Mouse (Mus musculus): ENCODE measurements around the gene Lif. TPM values are rescaled to one million over a fixed set of nuclear protein-coding genes. Genes with fewer than 3 reads are reported as not detected.

Gene Lif
- 0.05 and 0.09 TPM in 2 replicates for polyA plus RNA-seq (2015; fragmentation: Nextera tagmentation; extraction: Ambion mirVana)

- no peaks in the 10 kb centered on the region for H3K27me3 ChIP-seq (ENCODE audit: insufficient read depth, low read length)
- H3K4me2 ChIP-seq (replicated peaks; ENCODE audit: low read depth, low read length), result no peak within 1 kb of the TSS
- ATAC-seq (ENCODE audit: low FRiP score, low TSS enrichment), result no peak
- H3K27ac ChIP-seq (ENCODE audit: low read length), result no peak within 1 kb of the TSS
- no peaks in the 10 kb centered on the region for H3K9me3 ChIP-seq (ENCODE audit: low read length)
- H3K4me3 ChIP-seq (ENCODE audit: low read length), result no peak within 1 kb of the TSS
- peaks cover 21% of the 10 kb centered on the region for H3K4me1 ChIP-seq (ENCODE audit: insufficient read depth, low read length)
- H3K9ac ChIP-seq (replicated peaks; ENCODE audit: low read length), result no peak within 1 kb of the TSS
- no peaks in the 10 kb centered on the region for H3K36me3 ChIP-seq (ENCODE audit: insufficient read depth, low read length)
- WGBS, result 57% methylated on average over 11 of the region's 11 CpGs
Measured at GRCm38 (mm10) chr11:4256846-4257607, at the start of gene Lif. Gene Lif (plus strand): TSS chr11:4257557.

GRCm38 (mm10) chr11:4207655-4208054 lies 49.7 kb upstream of the Lif start:
- H3K36me3 ChIP-seq (ENCODE audit: insufficient read depth, low read length), result peaks cover 31% of the 10 kb centered on the region
- peaks cover 16% of the 10 kb centered on the region for H3K4me1 ChIP-seq (ENCODE audit: insufficient read depth, low read length)
- no peaks in the 10 kb centered on the region for H3K27me3 ChIP-seq (ENCODE audit: insufficient read depth, low read length)
- H3K4me2 ChIP-seq (replicated peaks; ENCODE audit: low read depth, low read length), result no peak overlapping the region
- 92% methylated on average over 9 of the region's 9 CpGs for WGBS
- no peak overlapping the region for H3K9ac ChIP-seq (replicated peaks; ENCODE audit: low read length)
- no peak overlapping the region for H3K4me3 ChIP-seq (ENCODE audit: low read length)
- no peaks in the 10 kb centered on the region for H3K9me3 ChIP-seq (ENCODE audit: low read length)
- no peak for ATAC-seq (ENCODE audit: low FRiP score, low TSS enrichment)
- no peak overlapping the region for H3K27ac ChIP-seq (ENCODE audit: low read length)

- no peak overlapping the region for H3K4me2 ChIP-seq (replicated peaks; ENCODE audit: low read depth, low read length)
- peaks cover 41% of the 10 kb centered on the region for H3K36me3 ChIP-seq (ENCODE audit: insufficient read depth, low read length)
- no peak for ATAC-seq (ENCODE audit: low FRiP score, low TSS enrichment)
- no peaks in the 10 kb centered on the region for H3K27me3 ChIP-seq (ENCODE audit: insufficient read depth, low read length)
- H3K4me3 ChIP-seq (ENCODE audit: low read length), result no peak overlapping the region
- no peak overlapping the region for H3K27ac ChIP-seq (ENCODE audit: low read length)
- WGBS, result 79% methylated on average over 5 of the region's 5 CpGs
- H3K9ac ChIP-seq (replicated peaks; ENCODE audit: low read length), result no peak overlapping the region
- no peaks in the 10 kb centered on the region for H3K9me3 ChIP-seq (ENCODE audit: low read length)
- no peaks in the 10 kb centered on the region for H3K4me1 ChIP-seq (ENCODE audit: insufficient read depth, low read length)
Measured at GRCm38 (mm10) chr11:4209556-4209955, 47.8 kb upstream of the Lif start.

GRCm38 (mm10) chr11:4210786-4211185 lies 46.6 kb upstream of the Lif start:
- WGBS, result 36% methylated on average over 1 of the region's 1 CpGs
- Histone ChIP-seq H3K27ac (ENCODE audit: low read length) (no peak overlapping the region), H3K9me3 (ENCODE audit: low read length) (no peaks in the 10 kb centered on the region), H3K4me2 (replicated peaks; ENCODE audit: low read depth, low read length) (no peak overlapping the region), H3K27me3 (ENCODE audit: insufficient read depth, low read length) (no peaks in the 10 kb centered on the region), H3K4me1 (ENCODE audit: insufficient read depth, low read length) (no peaks in the 10 kb centered on the region), H3K9ac (replicated peaks; ENCODE audit: low read length) (no peak overlapping the region), H3K4me3 (ENCODE audit: low read length) (no peak overlapping the region), H3K36me3 (ENCODE audit: insufficient read depth, low read length) (peaks cover 53% of the 10 kb centered on the region)
- no peak for ATAC-seq (ENCODE audit: low FRiP score, low TSS enrichment)

GRCm38 (mm10) chr11:4213107-4213506 lies 44.2 kb upstream of the Lif start:
- Histone ChIP-seq H3K4me2 (replicated peaks; ENCODE audit: low read depth, low read length) (no peak overlapping the region), H3K27me3 (ENCODE audit: insufficient read depth, low read length) (no peaks in the 10 kb centered on the region), H3K36me3 (ENCODE audit: insufficient read depth, low read length) (peaks cover 40% of the 10 kb centered on the region), H3K9me3 (ENCODE audit: low read length) (no peaks in the 10 kb centered on the region), H3K4me3 (ENCODE audit: low read length) (no peak overlapping the region), H3K4me1 (ENCODE audit: insufficient read depth, low read length) (no peaks in the 10 kb centered on the region), H3K9ac (replicated peaks; ENCODE audit: low read length) (no peak overlapping the region), H3K27ac (ENCODE audit: low read length) (no peak overlapping the region)
- ATAC-seq (ENCODE audit: low FRiP score, low TSS enrichment), result no peak
- 63% methylated on average over 10 of the region's 10 CpGs for WGBS

- no peak overlapping the region for H3K9ac ChIP-seq (replicated peaks; ENCODE audit: low read length)
- H3K27me3 ChIP-seq (ENCODE audit: insufficient read depth, low read length), result peaks cover 6% of the 10 kb centered on the region; the same call in 1 of the 2 replicates
- H3K4me3 ChIP-seq (ENCODE audit: low read length), result no peak overlapping the region
- no peak overlapping the region for H3K4me2 ChIP-seq (replicated peaks; ENCODE audit: low read depth, low read length)
- H3K27ac ChIP-seq (ENCODE audit: low read length), result no peak overlapping the region
- peaks cover 34% of the 10 kb centered on the region for H3K36me3 ChIP-seq (ENCODE audit: insufficient read depth, low read length)
- peaks cover 12% of the 10 kb centered on the region for H3K4me1 ChIP-seq (ENCODE audit: insufficient read depth, low read length)
- ATAC-seq (ENCODE audit: low FRiP score, low TSS enrichment), result no peak
- 92% methylated on average over 14 of the region's 14 CpGs for WGBS
- no peaks in the 10 kb centered on the region for H3K9me3 ChIP-seq (ENCODE audit: low read length)
Measured at GRCm38 (mm10) chr11:4214572-4214971, 42.8 kb upstream of the Lif start.

- Histone ChIP-seq H3K36me3 (ENCODE audit: insufficient read depth, low read length) (peaks cover 31% of the 10 kb centered on the region), H3K9ac (replicated peaks; ENCODE audit: low read length) (no peak overlapping the region), H3K4me3 (ENCODE audit: low read length) (no peak overlapping the region), H3K27me3 (ENCODE audit: insufficient read depth, low read length) (peaks cover 6% of the 10 kb centered on the region; the same call in 1 of the 2 replicates), H3K27ac (ENCODE audit: low read length) (no peak overlapping the region), H3K9me3 (ENCODE audit: low read length) (no peaks in the 10 kb centered on the region), H3K4me1 (ENCODE audit: insufficient read depth, low read length) (peaks cover 12% of the 10 kb centered on the region), H3K4me2 (replicated peaks; ENCODE audit: low read depth, low read length) (no peak overlapping the region)
- 86% methylated on average over 10 of the region's 10 CpGs for WGBS
- no peak for ATAC-seq (ENCODE audit: low FRiP score, low TSS enrichment)
Measured at GRCm38 (mm10) chr11:4215061-4215460, 42.3 kb upstream of the Lif start.

GRCm38 (mm10) chr11:4216248-4217000 lies 40.9 kb upstream of the Lif start:
- no peak for ATAC-seq (ENCODE audit: low FRiP score, low TSS enrichment)
- 82% methylated on average over 9 of the region's 9 CpGs for WGBS
- Histone ChIP-seq H3K4me1 (ENCODE audit: insufficient read depth, low read length) (peaks cover 12% of the 10 kb centered on the region), H3K9ac (replicated peaks; ENCODE audit: low read length) (no peak overlapping the region), H3K36me3 (ENCODE audit: insufficient read depth, low read length) (peaks cover 24% of the 10 kb centered on the region), H3K27me3 (ENCODE audit: insufficient read depth, low read length) (peaks cover 6% of the 10 kb centered on the region; the same call in 1 of the 2 replicates), H3K4me3 (ENCODE audit: low read length) (no peak overlapping the region), H3K9me3 (ENCODE audit: low read length) (no peaks in the 10 kb centered on the region), H3K27ac (ENCODE audit: low read length) (peak overlapping the region; percentile 19; the same call in 1 of the 2 replicates), H3K4me2 (replicated peaks; ENCODE audit: low read depth, low read length) (no peak overlapping the region)

- no peaks in the 10 kb centered on the region for H3K9me3 ChIP-seq (ENCODE audit: low read length)
- peaks cover 12% of the 10 kb centered on the region for H3K4me1 ChIP-seq (ENCODE audit: insufficient read depth, low read length)
- H3K4me3 ChIP-seq (ENCODE audit: low read length), result peak within 1 kb of the TSS; percentile 48
- WGBS, result 2% methylated on average over 56 of the region's 56 CpGs
- H3K4me2 ChIP-seq (replicated peaks; ENCODE audit: low read depth, low read length), result peak within 1 kb of the TSS; percentile 83
- no peak within 1 kb of the TSS for H3K27ac ChIP-seq (ENCODE audit: low read length)
- peaks cover 20% of the 10 kb centered on the region for H3K36me3 ChIP-seq (ENCODE audit: insufficient read depth, low read length)
- peaks cover 6% of the 10 kb centered on the region; the same call in 1 of the 2 replicates for H3K27me3 ChIP-seq (ENCODE audit: insufficient read depth, low read length)
- ATAC-seq (ENCODE audit: low FRiP score, low TSS enrichment), result peak; percentile 89
- peak within 1 kb of the TSS; percentile 68 for H3K9ac ChIP-seq (replicated peaks; ENCODE audit: low read length)
Measured at GRCm38 (mm10) chr11:4217914-4218629, 39.3 kb upstream of the Lif start, which contains the start of gene Castor1. Gene Castor1 (plus strand): TSS chr11:4218225.

Measured in kidney, embryonic 16.5 days (tissue).